Mouse (Mus musculus) heart, postnatal 0 days (tissue): ENCODE measurements around the gene Rnf157. TPM values are rescaled to one million over a fixed set of nuclear protein-coding genes. Genes with fewer than 3 reads are reported as not detected.

Experiments
- ATAC-seq: fragments of 200-750 bp; cut with Nextera tagmentation; 2 replicates; pipeline ENCODE4 v1.8.0; 2017; ENCODE audit warnings: low read depth, moderate number of reproducible peaks, moderate library complexity; ENCODE audit not compliant: insufficient read depth
- DNase-seq: peaks from one replicate; pipeline ENCODE4 v3.0.0-alpha.2; 2016; ENCODE audit warnings: low spot score
- H3K27ac ChIP-seq: fragments of 300-500 bp; sonication (generic); 2 replicates; pipeline ENCODE4 v1.5.1; 2014; ENCODE audit warnings: low read depth, mild to moderate bottlenecking
- H3K27me3 ChIP-seq: fragments of 300-500 bp; sonication (generic); 2 replicates; pipeline ENCODE4 v1.6.1; 2014; ENCODE audit warnings: low read length, mixed read lengths; ENCODE audit not compliant: control insufficient read depth, insufficient read depth
- H3K36me3 ChIP-seq: fragments of 300-500 bp; sonication (generic); replicated peaks from 2 replicates; pipeline ENCODE4 v1.6.1; 2014; ENCODE audit warnings: low read length, mixed read lengths; ENCODE audit not compliant: control insufficient read depth, insufficient read depth
- H3K4me1 ChIP-seq: fragments of 300-500 bp; sonication (generic); 2 replicates; pipeline ENCODE4 v1.6.1; 2014; ENCODE audit warnings: antibody characterized with exemption; ENCODE audit not compliant: control insufficient read depth, insufficient read depth
- H3K4me2 ChIP-seq: fragments of 300-500 bp; sonication (generic); 2 replicates; pipeline ENCODE4 v1.6.1; 2014; ENCODE audit warnings: low read depth, mild to moderate bottlenecking, low read length, moderate library complexity
- H3K4me3 ChIP-seq: fragments of 300-500 bp; sonication (generic); 2 replicates; pipeline ENCODE4 v1.5.1; 2014; ENCODE audit warnings: low read depth, low read length
- H3K9ac ChIP-seq: fragments of 300-500 bp; sonication (generic); replicated peaks from 2 replicates; pipeline ENCODE4 v1.6.1; 2014; ENCODE audit warnings: low read depth, low read length, mixed read lengths
- H3K9me3 ChIP-seq: fragments of 300-500 bp; sonication (generic); replicated peaks from 2 replicates; pipeline ENCODE4 v1.6.1; 2016; ENCODE audit warnings: low read length; ENCODE audit not compliant: control insufficient read depth
- CTCF ChIP-seq: IDR thresholded peaks from 2 replicates; pipeline ENCODE4 v1.5.1; 2016; ENCODE audit warnings: antibody characterized with exemption, control low read depth, low read depth
- EP300 ChIP-seq: IDR thresholded peaks from 2 replicates; pipeline ENCODE4 v1.6.1; 2016; ENCODE audit warnings: antibody characterized with exemption, low read depth
- WGBS: fragments of 180-500 bp; shearing (Covaris S2); extraction: QIAGEN DNeasy Blood & Tissue Kit; methylation state at CpG from one replicate; pipeline ENCODE4 v1.1.7; 2014; 5-methylcytosine and 5-hydroxymethylcytosine counted together
- polyA plus RNA-seq: library from polyadenylated mRNA; unstranded; fragments of >200 nt; fragmentation: Nextera tagmentation; extraction: Ambion mirVana; gene quantifications from 2 replicates; pipeline ENCODE4 v1.2.1, GENCODE M21; 2015
- total RNA-seq: library from RNA; depleted of rRNA; stranded (reverse); fragments of >200 nt; gene quantifications from 2 replicates; pipeline ENCODE4 v1.2.3, GENCODE M21; 2014; ENCODE audit warnings: low replicate concordance

Rnf157 gene
- total and polyA plus RNA-seq, 2 experiments from 2014 or later = 3.5 to 10.8 TPM

- no peaks in the 10 kb centered on the region for H3K27me3 ChIP-seq
- H3K4me2 ChIP-seq = no peak overlapping the region
- no peak for TF ChIP-seq EP300
- no peak for TF ChIP-seq CTCF
- no peak overlapping the region for H3K9ac ChIP-seq
- WGBS = 61% methylated on average over 3 of the region's 3 CpGs
- H3K27ac ChIP-seq = no peak overlapping the region
- DNase-seq (no peak), ATAC-seq (no peak)
- H3K4me1 ChIP-seq = peaks cover 7% of the 10 kb centered on the region
- peaks cover 6% of the 10 kb centered on the region for H3K36me3 ChIP-seq
- H3K9me3 ChIP-seq = no peaks in the 10 kb centered on the region
- no peak overlapping the region for H3K4me3 ChIP-seq
Observed at GRCm38 (mm10) chr11:116309601-116310000, 103.2 kb downstream of the Rnf157 start.

- H3K27me3 ChIP-seq = no peaks in the 10 kb centered on the region
- no peak overlapping the region for H3K27ac ChIP-seq
- H3K9ac ChIP-seq = no peak overlapping the region
- H3K4me3 ChIP-seq = no peak overlapping the region
- H3K4me2 ChIP-seq = no peak overlapping the region
- H3K4me1 ChIP-seq = peaks cover 7% of the 10 kb centered on the region
- ATAC-seq (no peak), DNase-seq (no peak)
- 92% methylated on average over 12 of the region's 12 CpGs for WGBS
- no peaks in the 10 kb centered on the region for H3K9me3 ChIP-seq
- TF ChIP-seq EP300 (no peak), CTCF (no peak)
- H3K36me3 ChIP-seq = peaks cover 22% of the 10 kb centered on the region
Observed at GRCm38 (mm10) chr11:116307762-116308531, 104.9 kb downstream of the Rnf157 start.

- 85% methylated on average over 10 of the region's 10 CpGs for WGBS
- Histone ChIP-seq H3K9me3 (no peaks in the 10 kb centered on the region), H3K36me3 (peaks cover 29% of the 10 kb centered on the region), H3K9ac (peak within 1 kb of the TSS; percentile 76), H3K27me3 (no peaks in the 10 kb centered on the region), H3K4me2 (peak within 1 kb of the TSS; percentile 96), H3K4me3 (peak within 1 kb of the TSS; percentile 92), H3K27ac (peak within 1 kb of the TSS; percentile 51), H3K4me1 (peaks cover 7% of the 10 kb centered on the region)
- no peak for ATAC-seq
- no peak for DNase-seq
- TF ChIP-seq EP300 (no peak), CTCF (no peak)
Observed at GRCm38 (mm10) chr11:116307019-116307725, 105.7 kb downstream of the Rnf157 start, which contains the start of gene Exoc7. Gene Exoc7 (minus strand): TSS chr11:116307233.

GRCm38 (mm10) chr11:116306126-116306982, 106.5 kb downstream of the Rnf157 start:
- Histone ChIP-seq H3K27ac (peak overlapping the region; percentile 51), H3K9ac (peak overlapping the region; percentile 76), H3K9me3 (no peaks in the 10 kb centered on the region), H3K27me3 (no peaks in the 10 kb centered on the region), H3K4me3 (peak overlapping the region; percentile 92), H3K4me2 (peak overlapping the region; percentile 96), H3K4me1 (peaks cover 7% of the 10 kb centered on the region), H3K36me3 (peaks cover 37% of the 10 kb centered on the region)
- TF ChIP-seq EP300 (no peak), CTCF (no peak)
- peak; percentile 95 for ATAC-seq
- WGBS = 2% methylated on average over 53 of the region's 53 CpGs
- DNase-seq = peak; percentile 93

- no peak for TF ChIP-seq EP300
- TF ChIP-seq CTCF = no peak
- H3K9me3 ChIP-seq = no peaks in the 10 kb centered on the region
- DNase-seq = no peak
- no peak overlapping the region for H3K9ac ChIP-seq
- H3K27me3 ChIP-seq = no peaks in the 10 kb centered on the region
- peaks cover 46% of the 10 kb centered on the region for H3K36me3 ChIP-seq
- 0 out of 2 replicates have a peak overlapping the region, but pooled peaks have one; percentile 2 for H3K4me3 ChIP-seq
- H3K4me1 ChIP-seq = peaks cover 7% of the 10 kb centered on the region
- H3K4me2 ChIP-seq = peak overlapping the region; percentile 96
- ATAC-seq = no peak
- WGBS = 95% methylated on average over 2 of the region's 2 CpGs
- H3K27ac ChIP-seq = no peak overlapping the region
Observed at GRCm38 (mm10) chr11:116305423-116305822, 107.4 kb downstream of the Rnf157 start.
